Mouse (Mus musculus) MEL (cell line): ENCODE measurements around the gene Hspb11. TPM values are rescaled to one million over a fixed set of nuclear protein-coding genes. Genes with fewer than 3 reads are reported as not detected.

Experiments used
- DNase-seq: peaks from one replicate; pipeline ENCODE4 v3.0.0; 2011; ENCODE audit warnings: low read depth, low spot score
- H3K27ac ChIP-seq: 2 replicates; pipeline ENCODE4 v1.5.1; 2012; ENCODE audit warnings: low read depth, mild to moderate bottlenecking, control low read depth, low read length, moderate library complexity; ENCODE audit not compliant: control insufficient read depth
- H3K27me3 ChIP-seq, 2 experiments: fragments of 150-350 bp in 1 of 2; sonication (generic) in 1 of 2; 2 replicates each; pipeline ENCODE4 v1.6.1; 2012; ENCODE audit warnings: low read length in 2 of 2, mild to moderate bottlenecking in 2 of 2, improper control_type of control experiment in 1 of 2, moderate library complexity in 1 of 2; ENCODE audit not compliant: insufficient read depth in 2 of 2, control insufficient read depth in 1 of 2
- H3K36me3 ChIP-seq, 2 experiments: 2 replicates each; pipeline ENCODE4 v1.6.1; 2012 to 2014; ENCODE audit warnings: low read length in 2 of 2, improper control_type of control experiment in 1 of 2, inconsistent platforms in 1 of 2, mild to moderate bottlenecking in 1 of 2; ENCODE audit not compliant: insufficient read depth in 2 of 2, control insufficient read depth in 1 of 2
- H3K4me1 ChIP-seq, 2 experiments: fragments of 150-350 bp in 1 of 2; sonication (generic) in 1 of 2; 2 replicates each; pipeline ENCODE4 v1.6.1; 2012; ENCODE audit warnings: low read length in 2 of 2, improper control_type of control experiment in 1 of 2, mild to moderate bottlenecking in 1 of 2; ENCODE audit not compliant: insufficient read depth in 2 of 2, control insufficient read depth in 1 of 2
- H3K4me3 ChIP-seq, 2 experiments: fragments of 150-350 bp in 1 of 2; sonication (generic) in 1 of 2; 2 replicates each; pipeline ENCODE4 v1.5.1; 2012; ENCODE audit warnings: low read depth in 2 of 2, low read length in 2 of 2, mild to moderate bottlenecking in 2 of 2, moderate library complexity in 2 of 2, control low read depth in 1 of 2, improper control_type of control experiment in 1 of 2; ENCODE audit not compliant: control insufficient read depth in 1 of 2, insufficient read depth in 1 of 2
- H3K79me2 ChIP-seq: 2 replicates; pipeline ENCODE4 v1.6.1; 2012; ENCODE audit warnings: mild to moderate bottlenecking, low read length, moderate library complexity; ENCODE audit not compliant: control insufficient read depth, poor library complexity, insufficient read depth
- H3K9ac ChIP-seq: 2 replicates; pipeline ENCODE4 v1.6.1; 2012; ENCODE audit warnings: low read depth, mild to moderate bottlenecking, control low read depth, low read length, moderate library complexity; ENCODE audit not compliant: control insufficient read depth, poor library complexity, severe bottlenecking
- H3K9me3 ChIP-seq: fragments of 150-350 bp; sonication (generic); replicated peaks from 2 replicates; pipeline ENCODE4 v1.6.1; 2012; ENCODE audit warnings: mild to moderate bottlenecking, low read length, improper control_type of control experiment, moderate library complexity; ENCODE audit not compliant: insufficient read depth
- BHLHE40 ChIP-seq: IDR thresholded peaks from 2 replicates; pipeline ENCODE4 v1.6.1; 2012; ENCODE audit warnings: low read depth, mild to moderate bottlenecking, inconsistent platforms, low read length, improper control_type of control experiment, borderline replicate concordance
- CHD1 ChIP-seq: IDR thresholded peaks from 2 replicates; pipeline ENCODE4 v1.6.1; 2012; ENCODE audit warnings: low read depth, mild to moderate bottlenecking, inconsistent platforms, low read length, improper control_type of control experiment
- CHD2 ChIP-seq: IDR thresholded peaks from 2 replicates; pipeline ENCODE4 v1.6.1; 2011; ENCODE audit warnings: low read length, improper control_type of control experiment
- E2F4 ChIP-seq: IDR thresholded peaks from 2 replicates; pipeline ENCODE4 v1.6.1; 2011; ENCODE audit warnings: low read depth, low read length, improper control_type of control experiment, borderline replicate concordance
- ETS1 ChIP-seq: IDR thresholded peaks from 2 replicates; pipeline ENCODE4 v1.6.1; 2012; ENCODE audit warnings: low read depth, mild to moderate bottlenecking, inconsistent platforms, low read length, improper control_type of control experiment, moderate library complexity
- GATA1 ChIP-seq: IDR thresholded peaks from 2 replicates; pipeline ENCODE4 v1.6.1; 2011; ENCODE audit warnings: low read depth, low read length, improper control_type of control experiment
- HCFC1 ChIP-seq: IDR thresholded peaks from 2 replicates; pipeline ENCODE4 v1.6.1; 2012; ENCODE audit warnings: low read depth, mild to moderate bottlenecking, inconsistent platforms, low read length, improper control_type of control experiment, moderate library complexity
- JUND ChIP-seq: IDR thresholded peaks from 2 replicates; pipeline ENCODE4 v1.6.1; 2011; ENCODE audit warnings: low read depth, mild to moderate bottlenecking, improper control_type of control experiment, low read length
- MAZ ChIP-seq: IDR thresholded peaks from 2 replicates; pipeline ENCODE4 v1.6.1; 2012; ENCODE audit warnings: low read depth, mild to moderate bottlenecking, inconsistent platforms, low read length, improper control_type of control experiment
- MXI1 ChIP-seq: IDR thresholded peaks from 2 replicates; pipeline ENCODE4 v1.6.1; 2011; ENCODE audit warnings: mild to moderate bottlenecking, low read depth, low read length, improper control_type of control experiment
- MYB ChIP-seq: IDR thresholded peaks from 2 replicates; pipeline ENCODE4 v1.6.1; 2011; ENCODE audit warnings: mild to moderate bottlenecking, low read depth, low read length, improper control_type of control experiment
- MYC ChIP-seq: IDR thresholded peaks from 2 replicates; pipeline ENCODE4 v1.6.1; 2011; ENCODE audit warnings: low read depth, mild to moderate bottlenecking, low read length, improper control_type of control experiment, moderate library complexity
- NELFE ChIP-seq: IDR thresholded peaks from 2 replicates; pipeline ENCODE4 v1.6.1; 2011; ENCODE audit warnings: low read depth, low read length, improper control_type of control experiment
- NRF1 ChIP-seq: IDR thresholded peaks from 2 replicates; pipeline ENCODE4 v1.6.1; 2014; ENCODE audit warnings: low read depth, mild to moderate bottlenecking, inconsistent platforms, low read length, improper control_type of control experiment, moderate library complexity; ENCODE audit not compliant: poor library complexity, insufficient read depth, severe bottlenecking
- SMC3 ChIP-seq: IDR thresholded peaks from 2 replicates; pipeline ENCODE4 v1.6.1; 2011; ENCODE audit warnings: low read depth, low read length, improper control_type of control experiment
- TCF12 ChIP-seq: IDR thresholded peaks from 2 replicates; pipeline ENCODE4 v1.6.1; 2014; ENCODE audit warnings: low read depth, mild to moderate bottlenecking, inconsistent platforms, low read length, improper control_type of control experiment, moderate library complexity
- USF1 ChIP-seq: IDR thresholded peaks from 2 replicates; pipeline ENCODE4 v1.6.1; 2014; ENCODE audit warnings: low read depth, mild to moderate bottlenecking, inconsistent platforms, low read length, improper control_type of control experiment, moderate library complexity
- USF2 ChIP-seq, 2 experiments: IDR thresholded peaks; 2 replicates each; pipeline ENCODE4 v1.6.1; 2011 to 2012; ENCODE audit warnings: improper control_type of control experiment in 2 of 2, low read length in 2 of 2, borderline replicate concordance in 1 of 2, inconsistent platforms in 1 of 2, low read depth in 1 of 2, mild to moderate bottlenecking in 1 of 2; ENCODE audit not compliant: insufficient read depth in 1 of 2
- ZC3H11A ChIP-seq: IDR thresholded peaks from 2 replicates; pipeline ENCODE4 v1.6.1; 2012; ENCODE audit warnings: low read depth, mild to moderate bottlenecking, inconsistent platforms, low read length, improper control_type of control experiment
- ZKSCAN1 ChIP-seq: IDR thresholded peaks from 2 replicates; pipeline ENCODE4 v1.6.1; 2012; ENCODE audit warnings: low read depth, mild to moderate bottlenecking, inconsistent platforms, low read length, improper control_type of control experiment, moderate library complexity
- polyA plus RNA-seq, 2 experiments: library from polyadenylated mRNA; stranded (reverse) in 1 of 2; unstranded in 1 of 2; fragments of >175 nt in 1 of 2; fragments of >200 nt in 1 of 2; gene quantifications; 2 replicates each; pipeline versions ENCODE4 v1.2.1 to v1.2.4; 2012; ENCODE audit warnings: low replicate concordance in 2 of 2, low read depth in 1 of 2; ENCODE audit not compliant: insufficient read length in 2 of 2, insufficient read depth in 1 of 2, missing spikeins in 1 of 2
- total RNA-seq: library from RNA; depleted of rRNA; stranded (reverse); fragments of 300-350 nt; gene quantifications from 2 replicates; pipeline ENCODE4 v1.2.3, GENCODE M21; 2012

The Hspb11 gene
- total and polyA plus RNA-seq, 3 experiments, result 11.2 to 16.8 TPM; not detected in 1

DNA sequence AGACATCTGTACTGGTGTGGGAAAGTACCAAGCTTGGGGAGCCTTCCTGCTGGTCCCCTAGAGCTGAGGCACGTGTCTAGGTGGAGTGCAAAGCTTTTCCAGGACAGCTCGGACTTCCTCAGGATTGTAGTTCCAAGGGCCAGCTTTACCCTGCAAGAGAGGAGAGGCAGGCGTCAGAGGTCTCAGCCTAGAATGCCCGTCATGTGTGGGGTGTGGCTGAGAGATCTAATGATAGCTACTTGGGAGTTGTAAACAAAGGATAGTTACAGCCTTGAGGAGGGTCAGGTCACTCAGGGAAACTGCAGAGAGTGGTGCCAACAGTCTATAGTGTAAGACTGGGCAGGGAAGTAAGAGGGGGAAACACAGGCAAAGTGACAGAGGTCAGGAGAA is 38.9 kb downstream of the Hspb11 start:
- Histone ChIP-seq H3K4me3 (no peak overlapping the region), H3K36me3 (no peaks in the 10 kb centered on the region)
- TF ChIP-seq HCFC1, result no peak
- TF ChIP-seq TCF12, result no peak
- TF ChIP-seq USF2 (IDR thresholded peaks at IDR 0.05; ENCODE audit: borderline replicate concordance in 1 of 2, insufficient read depth in 1 of 2, low read depth in 1 of 2, low read length in 2 of 2), result no peak
- no peak for TF ChIP-seq ZC3H11A
- TF ChIP-seq BHLHE40, result no peak
- no peak for TF ChIP-seq MXI1
- TF ChIP-seq USF1, result no peak
- TF ChIP-seq MYB, result no peak
- TF ChIP-seq NELFE, result no peak
- no peak for TF ChIP-seq NRF1
- no peak for TF ChIP-seq CHD1
- no peak for TF ChIP-seq CHD2
- TF ChIP-seq GATA1, result no peak
- TF ChIP-seq ETS1, result no peak
- TF ChIP-seq, all 39 proteins: peak for 0
- no peaks in the 10 kb centered on the region for H3K9me3 ChIP-seq
- no peak overlapping the region for H3K27ac ChIP-seq
- no peaks in the 10 kb centered on the region for H3K4me1 ChIP-seq
- DNase-seq, result no peak
- no peak overlapping the region for H3K9ac ChIP-seq
- no peaks in the 10 kb centered on the region for H3K27me3 ChIP-seq
- no peaks in the 10 kb centered on the region for H3K79me2 ChIP-seq

GRCm38 (mm10) chr4:107298071-107298606 is 44.7 kb downstream of the Hspb11 start:
- H3K9me3 ChIP-seq, result no peaks in the 10 kb centered on the region
- DNase-seq, result no peak
- TF ChIP-seq E2F4 (no peak), ZKSCAN1 (no peak), ETS1 (no peak), MYB (no peak), GATA1 (no peak), MAZ (no peak), JUND (no peak), SMC3 (no peak), HCFC1 (no peak), BHLHE40 (no peak), MYC (no peak), USF1 (no peak), CHD1 (no peak)
- TF ChIP-seq, all 39 proteins: peak for 0
- H3K27ac ChIP-seq, result no peak overlapping the region
- no peaks in the 10 kb centered on the region for H3K79me2 ChIP-seq
- no peaks in the 10 kb centered on the region; a peak in 1 of 4 replicates for H3K4me1 ChIP-seq
- no peak overlapping the region for H3K9ac ChIP-seq
- no peaks in the 10 kb centered on the region for H3K36me3 ChIP-seq
- H3K4me3 ChIP-seq, result no peak overlapping the region
- H3K27me3 ChIP-seq, result no peaks in the 10 kb centered on the region
